Mouse (Mus musculus): Measurements from ENCODE around the gene Prdm13. TPM values are rescaled to one million over a fixed set of nuclear protein-coding genes. Genes with fewer than 3 reads are reported as not detected.

Gene Prdm13
- polyA plus RNA-seq, 1 experiment from 2014 or later, result not detected

DNA sequence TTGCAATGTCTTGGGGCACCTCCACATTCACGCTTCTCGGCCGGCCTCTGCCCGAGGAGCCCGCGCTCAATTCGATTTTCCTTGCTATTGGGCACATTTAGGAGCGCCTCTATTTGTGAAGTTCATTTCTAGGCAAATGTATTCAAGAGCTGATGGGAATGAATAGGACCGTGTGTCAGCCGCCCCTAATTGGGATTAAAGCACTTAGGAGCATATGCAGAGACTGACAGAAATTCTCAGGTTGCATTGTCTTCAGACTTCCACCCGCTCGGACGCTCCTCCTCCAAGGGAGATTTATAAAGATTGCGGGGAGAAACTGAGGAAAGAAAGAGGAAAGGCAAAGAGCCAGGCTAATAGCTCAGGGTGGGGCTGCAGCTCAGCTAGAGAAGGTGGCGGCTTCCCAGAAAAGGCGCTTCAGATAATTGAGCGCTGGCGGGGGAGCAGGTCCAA lies 3.8 kb upstream of the Prdm13 start:
- no peak overlapping the region for H3K27ac ChIP-seq (ENCODE audit: low read length)
- H3K4me3 ChIP-seq (ENCODE audit: low read depth, low read length), result no peak overlapping the region
- no peaks in the 10 kb centered on the region for H3K9me3 ChIP-seq (replicated peaks; ENCODE audit: control insufficient read depth, low read length)
- ATAC-seq (ENCODE audit: low read depth), result no peak
- no peak overlapping the region for H3K4me2 ChIP-seq (ENCODE audit: low read depth, low read length)
- no peak overlapping the region for H3K9ac ChIP-seq (ENCODE audit: low read depth, low read length)
- H3K4me1 ChIP-seq (ENCODE audit: control insufficient read depth, low read depth, low read length), result no peaks in the 10 kb centered on the region
- H3K27me3 ChIP-seq (ENCODE audit: control insufficient read depth, insufficient read depth, low read depth, low read length), result peaks cover 82% of the 10 kb centered on the region
- H3K36me3 ChIP-seq (ENCODE audit: control insufficient read depth, insufficient read depth), result no peaks in the 10 kb centered on the region
- WGBS (ENCODE audit: insufficient replicate concordance), result 3% methylated on average over 18 of the region's 18 CpGs

DNA sequence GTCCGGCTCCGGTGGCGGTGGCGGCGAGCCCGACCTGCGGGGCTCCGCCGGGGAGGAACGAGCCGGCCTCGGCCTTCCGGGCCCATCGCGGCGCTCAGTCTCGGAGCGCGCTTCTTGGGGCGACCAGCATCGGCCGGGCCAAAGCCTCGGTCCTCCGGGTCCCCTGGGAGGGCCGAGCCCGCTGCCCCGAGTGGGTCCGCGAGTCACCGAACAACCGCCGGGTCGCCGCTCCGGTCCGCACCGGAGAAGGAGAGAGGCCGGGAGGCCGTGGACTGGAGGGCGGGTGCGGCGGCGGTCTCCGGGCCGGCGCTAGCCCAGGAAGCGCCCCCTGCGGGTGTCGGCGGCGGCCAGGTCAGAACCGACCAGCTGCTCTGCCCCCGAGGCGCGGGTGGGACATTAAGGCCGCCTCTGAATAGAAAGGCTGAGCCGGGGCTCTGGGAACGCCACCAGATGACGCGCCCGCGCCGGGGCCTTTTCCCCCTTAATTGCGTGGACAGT lies 3.0 kb upstream of the Prdm13 start:
- Histone ChIP-seq H3K36me3 (ENCODE audit: control insufficient read depth, insufficient read depth) (no peaks in the 10 kb centered on the region), H3K4me2 (ENCODE audit: low read depth, low read length) (peak overlapping the region; percentile 64), H3K27me3 (ENCODE audit: control insufficient read depth, insufficient read depth, low read depth, low read length) (peaks cover 90% of the 10 kb centered on the region), H3K9me3 (replicated peaks; ENCODE audit: control insufficient read depth, low read length) (no peaks in the 10 kb centered on the region), H3K27ac (ENCODE audit: low read length) (no peak overlapping the region), H3K4me3 (ENCODE audit: low read depth, low read length) (peak overlapping the region; percentile 49), H3K4me1 (ENCODE audit: control insufficient read depth, low read depth, low read length) (no peaks in the 10 kb centered on the region), H3K9ac (ENCODE audit: low read depth, low read length) (no peak overlapping the region)
- ATAC-seq (ENCODE audit: low read depth), result no peak
- WGBS (ENCODE audit: insufficient replicate concordance), result under 1% methylated on average over 46 of the region's 64 CpGs

DNA sequence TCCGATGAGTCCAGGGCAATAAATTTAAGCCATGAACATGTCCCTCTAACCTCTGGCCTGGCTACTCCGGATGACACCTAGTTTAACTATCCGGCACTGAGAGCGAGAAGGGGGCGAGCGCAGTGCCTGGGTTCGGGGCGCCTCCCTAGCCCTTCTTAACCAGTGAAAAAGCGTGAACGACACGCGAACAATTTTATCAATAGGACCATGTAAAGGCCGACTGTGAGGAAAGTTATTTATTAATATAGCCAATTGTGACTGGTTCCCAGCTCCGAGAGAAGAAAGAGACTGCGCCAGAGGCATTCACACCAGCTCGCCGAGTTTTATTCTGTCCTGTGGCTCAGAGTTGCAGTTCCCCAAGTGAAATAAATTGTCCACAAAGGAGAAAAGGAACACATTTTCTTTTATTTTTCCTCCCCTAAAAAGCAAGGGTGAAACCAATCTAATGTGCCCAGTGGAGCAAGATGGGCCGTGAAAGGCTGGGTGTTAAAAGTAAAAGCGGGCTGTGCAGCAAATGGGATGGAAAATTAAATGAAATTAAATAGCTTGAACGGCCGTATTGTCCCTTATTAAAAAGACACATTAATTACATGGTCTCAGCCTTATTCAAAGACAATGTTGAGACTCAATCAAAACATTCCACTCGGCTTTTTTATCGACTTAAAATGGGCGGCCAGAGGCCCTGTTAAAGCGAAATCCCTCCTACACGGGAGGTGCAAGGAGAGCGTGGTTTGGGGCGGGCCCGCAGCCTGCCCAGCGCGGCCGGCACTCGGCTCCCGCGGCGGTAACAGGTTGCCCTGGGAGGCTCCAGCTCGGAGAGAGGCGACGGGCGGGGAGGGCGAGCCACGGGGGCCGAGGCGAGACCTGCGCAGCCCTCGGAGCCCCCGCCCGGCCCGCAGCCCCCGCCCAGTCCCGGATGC lies 2.3 kb upstream of the Prdm13 start:
- H3K9ac ChIP-seq (ENCODE audit: low read depth, low read length), result no peak overlapping the region
- no peaks in the 10 kb centered on the region for H3K9me3 ChIP-seq (replicated peaks; ENCODE audit: control insufficient read depth, low read length)
- peak overlapping the region; percentile 64 for H3K4me2 ChIP-seq (ENCODE audit: low read depth, low read length)
- H3K4me1 ChIP-seq (ENCODE audit: control insufficient read depth, low read depth, low read length), result no peaks in the 10 kb centered on the region
- H3K27me3 ChIP-seq (ENCODE audit: control insufficient read depth, insufficient read depth, low read depth, low read length), result peaks cover 95% of the 10 kb centered on the region
- no peak for ATAC-seq (ENCODE audit: low read depth)
- peak overlapping the region; percentile 49 for H3K4me3 ChIP-seq (ENCODE audit: low read depth, low read length)
- H3K27ac ChIP-seq (ENCODE audit: low read length), result no peak overlapping the region
- no peaks in the 10 kb centered on the region for H3K36me3 ChIP-seq (ENCODE audit: control insufficient read depth, insufficient read depth)
- 3% methylated on average over 51 of the region's 51 CpGs for WGBS (ENCODE audit: insufficient replicate concordance)

DNA sequence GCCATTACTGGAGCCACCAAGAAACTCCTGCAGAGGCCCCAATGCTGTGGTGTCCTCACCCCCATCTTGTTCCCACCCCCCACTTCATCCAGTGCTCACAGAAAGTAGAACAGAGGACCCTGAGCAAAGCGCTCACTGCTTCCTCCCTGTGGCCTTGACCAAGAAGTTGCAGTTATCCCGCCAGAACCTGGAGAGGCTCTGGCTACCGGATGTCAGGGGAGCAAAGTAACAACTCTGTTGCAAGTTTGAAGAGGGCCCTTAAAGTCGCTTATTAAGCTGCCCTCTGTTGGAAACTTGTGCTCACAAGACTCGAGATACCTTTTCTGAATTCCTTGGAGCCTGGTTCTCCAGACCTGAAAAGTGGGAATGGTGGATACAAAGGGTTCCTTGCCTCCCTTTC lies 1.2 kb upstream of the Prdm13 start:
- no peak overlapping the region for H3K27ac ChIP-seq (ENCODE audit: low read length)
- H3K4me3 ChIP-seq (ENCODE audit: low read depth, low read length), result no peak overlapping the region
- H3K36me3 ChIP-seq (ENCODE audit: control insufficient read depth, insufficient read depth), result no peaks in the 10 kb centered on the region
- H3K9me3 ChIP-seq (replicated peaks; ENCODE audit: control insufficient read depth, low read length), result no peaks in the 10 kb centered on the region
- H3K4me1 ChIP-seq (ENCODE audit: control insufficient read depth, low read depth, low read length), result no peaks in the 10 kb centered on the region
- no peak overlapping the region for H3K9ac ChIP-seq (ENCODE audit: low read depth, low read length)
- H3K27me3 ChIP-seq (ENCODE audit: control insufficient read depth, insufficient read depth, low read depth, low read length), result peaks cover 96% of the 10 kb centered on the region
- no peak overlapping the region for H3K4me2 ChIP-seq (ENCODE audit: low read depth, low read length)
- WGBS (ENCODE audit: insufficient replicate concordance), result 0% methylated on average over 5 of the region's 5 CpGs
- no peak for ATAC-seq (ENCODE audit: low read depth)

DNA sequence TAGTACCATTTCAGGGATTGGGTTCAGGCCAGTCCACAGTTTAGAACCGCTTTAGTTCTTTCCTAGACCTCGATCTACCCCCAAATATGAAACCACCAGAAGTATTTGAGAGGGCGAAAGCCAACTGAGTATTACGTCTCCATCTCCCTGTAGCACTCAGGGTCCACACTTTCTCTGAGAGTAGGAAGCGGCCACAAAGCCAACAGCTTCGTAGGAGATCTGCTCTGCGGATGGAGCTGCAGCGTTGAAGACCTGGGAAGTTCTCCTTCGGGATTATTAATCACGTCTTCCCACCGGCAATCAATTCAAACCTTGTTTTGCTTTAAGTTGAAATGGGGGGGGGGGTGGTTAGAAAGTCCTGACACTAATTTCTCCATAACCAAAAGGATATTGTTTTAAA lies 653 bp upstream of the Prdm13 start:
- ATAC-seq (ENCODE audit: low read depth), result no peak
- Histone ChIP-seq H3K27ac (ENCODE audit: low read length) (no peak overlapping the region), H3K9me3 (replicated peaks; ENCODE audit: control insufficient read depth, low read length) (no peaks in the 10 kb centered on the region), H3K4me3 (ENCODE audit: low read depth, low read length) (no peak overlapping the region), H3K9ac (ENCODE audit: low read depth, low read length) (no peak overlapping the region), H3K36me3 (ENCODE audit: control insufficient read depth, insufficient read depth) (no peaks in the 10 kb centered on the region), H3K27me3 (ENCODE audit: control insufficient read depth, insufficient read depth, low read depth, low read length) (peaks cover 99% of the 10 kb centered on the region), H3K4me1 (ENCODE audit: control insufficient read depth, low read depth, low read length) (no peaks in the 10 kb centered on the region), H3K4me2 (ENCODE audit: low read depth, low read length) (no peak overlapping the region)
- 3% methylated on average over 11 of the region's 11 CpGs for WGBS (ENCODE audit: insufficient replicate concordance)

DNA sequence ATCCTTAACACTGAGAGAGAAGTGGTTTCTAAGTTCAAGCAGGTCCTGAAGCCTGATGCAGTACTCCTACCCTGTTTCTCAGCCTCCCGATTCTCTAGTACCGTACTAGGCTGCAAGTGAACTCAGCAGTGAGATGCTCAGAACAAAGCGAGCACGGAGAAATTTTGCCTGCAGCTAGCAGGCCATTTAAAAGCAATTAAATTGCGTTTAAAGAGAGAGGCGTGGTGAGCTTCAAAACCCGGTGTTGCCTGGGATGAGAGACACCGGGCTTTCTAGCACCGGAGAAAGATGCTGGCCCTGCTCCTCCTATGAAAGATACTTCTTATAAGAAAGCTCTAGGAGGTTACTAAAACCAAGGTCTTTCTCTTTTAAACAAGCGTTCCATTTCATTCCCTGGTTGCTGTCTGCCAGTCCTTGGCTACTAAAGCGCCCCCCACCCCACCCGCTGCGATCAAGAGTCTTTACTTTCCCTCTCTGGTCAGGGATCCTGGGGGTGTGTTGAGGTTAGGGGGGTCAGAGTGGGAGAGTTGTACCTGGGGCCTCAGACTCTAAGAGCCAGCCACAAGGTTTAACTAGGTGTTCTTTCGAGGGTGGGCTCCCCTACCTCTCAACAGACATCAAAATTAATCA lies 1.3 kb downstream of the Prdm13 start:
- Histone ChIP-seq H3K27me3 (ENCODE audit: control insufficient read depth, insufficient read depth, low read depth, low read length) (peaks cover 98% of the 10 kb centered on the region), H3K27ac (ENCODE audit: low read length) (no peak overlapping the region), H3K36me3 (ENCODE audit: control insufficient read depth, insufficient read depth) (no peaks in the 10 kb centered on the region), H3K9me3 (replicated peaks; ENCODE audit: control insufficient read depth, low read length) (no peaks in the 10 kb centered on the region), H3K4me2 (ENCODE audit: low read depth, low read length) (no peak overlapping the region), H3K4me1 (ENCODE audit: control insufficient read depth, low read depth, low read length) (no peaks in the 10 kb centered on the region), H3K4me3 (ENCODE audit: low read depth, low read length) (no peak overlapping the region), H3K9ac (ENCODE audit: low read depth, low read length) (no peak overlapping the region)
- 2% methylated on average over 14 of the region's 14 CpGs for WGBS (ENCODE audit: insufficient replicate concordance)
- no peak for ATAC-seq (ENCODE audit: low read depth)

DNA sequence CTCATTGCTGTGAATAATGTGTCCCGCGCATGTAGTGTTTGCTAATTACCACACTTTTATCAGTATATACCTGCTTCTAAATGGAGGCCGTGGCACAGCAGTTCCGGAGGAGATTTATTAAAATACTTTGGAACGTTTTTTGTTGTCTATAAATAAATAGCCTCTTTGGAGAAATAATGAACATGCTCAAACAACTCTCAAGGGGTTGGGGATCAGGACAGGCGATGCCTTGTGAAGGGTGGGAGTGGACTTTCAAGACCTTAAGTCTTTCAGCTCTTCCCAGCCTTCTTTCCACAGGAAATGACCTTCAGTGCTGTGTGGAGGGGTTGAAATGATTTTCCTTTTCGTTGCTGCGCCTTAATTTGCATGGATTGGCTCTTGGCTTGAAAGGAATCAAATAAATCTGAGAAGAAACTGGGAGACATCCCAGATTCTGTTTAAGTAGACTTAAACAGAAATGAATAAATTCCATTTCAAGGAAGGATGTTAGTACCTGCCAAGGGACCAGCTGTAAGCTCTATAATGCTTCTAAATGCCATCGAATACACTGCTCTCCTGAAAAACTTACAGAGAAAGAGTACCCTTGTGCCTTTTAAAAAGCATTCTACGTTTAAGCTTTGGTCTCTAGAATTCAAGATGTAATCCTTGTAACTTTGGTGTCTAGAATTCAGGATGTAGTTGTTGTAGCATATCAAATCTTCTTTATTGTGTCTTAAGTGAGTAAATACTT lies 3.2 kb downstream of the Prdm13 start:
- Histone ChIP-seq H3K4me1 (ENCODE audit: control insufficient read depth, low read depth, low read length) (peaks cover 3% of the 10 kb centered on the region; the same call in 1 of the 2 replicates), H3K9me3 (replicated peaks; ENCODE audit: control insufficient read depth, low read length) (no peaks in the 10 kb centered on the region), H3K36me3 (ENCODE audit: control insufficient read depth, insufficient read depth) (no peaks in the 10 kb centered on the region), H3K27ac (ENCODE audit: low read length) (no peak overlapping the region), H3K4me3 (ENCODE audit: low read depth, low read length) (no peak overlapping the region), H3K4me2 (ENCODE audit: low read depth, low read length) (no peak overlapping the region), H3K27me3 (ENCODE audit: control insufficient read depth, insufficient read depth, low read depth, low read length) (peaks cover 98% of the 10 kb centered on the region), H3K9ac (ENCODE audit: low read depth, low read length) (no peak overlapping the region)
- WGBS (ENCODE audit: insufficient replicate concordance), result 9% methylated on average over 10 of the region's 10 CpGs
- ATAC-seq (ENCODE audit: low read depth), result no peak

DNA sequence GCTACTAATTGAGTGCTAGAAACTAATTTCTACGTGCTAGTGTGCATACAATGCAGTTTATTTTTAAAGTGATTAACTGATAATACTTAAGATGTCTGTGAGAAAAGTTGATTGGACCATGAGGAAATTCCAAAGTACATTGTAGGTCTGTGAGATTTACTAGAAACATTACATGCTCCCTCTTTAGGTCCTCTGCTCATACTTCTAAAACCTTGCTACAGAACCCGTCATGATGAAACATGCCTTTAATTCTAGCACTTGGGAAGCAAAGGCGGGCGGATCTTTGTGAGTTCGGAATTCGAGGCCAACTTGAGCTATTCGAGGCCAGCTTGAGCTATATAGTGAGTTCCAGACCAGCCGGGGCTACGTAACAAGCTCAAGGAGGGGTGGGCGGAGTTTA lies 4.8 kb downstream of the Prdm13 start:
- peaks cover 96% of the 10 kb centered on the region for H3K27me3 ChIP-seq (ENCODE audit: control insufficient read depth, insufficient read depth, low read depth, low read length)
- no peak overlapping the region for H3K4me2 ChIP-seq (ENCODE audit: low read depth, low read length)
- H3K9ac ChIP-seq (ENCODE audit: low read depth, low read length), result no peak overlapping the region
- ATAC-seq (ENCODE audit: low read depth), result no peak
- 4% methylated on average over 10 of the region's 10 CpGs for whole genome bisulfite sequencing (ENCODE audit: insufficient replicate concordance)
- H3K9me3 ChIP-seq (replicated peaks; ENCODE audit: control insufficient read depth, low read length), result no peaks in the 10 kb centered on the region
- H3K4me3 ChIP-seq (ENCODE audit: low read depth, low read length), result no peak overlapping the region
- H3K4me1 ChIP-seq (ENCODE audit: control insufficient read depth, low read depth, low read length), result peaks cover 3% of the 10 kb centered on the region; the same call in 1 of the 2 replicates
- H3K27ac ChIP-seq (ENCODE audit: low read length), result no peak overlapping the region
- no peaks in the 10 kb centered on the region for H3K36me3 ChIP-seq (ENCODE audit: control insufficient read depth, insufficient read depth)

All from liver, embryonic 16.5 days (tissue).